In the genomic region with DNA sequence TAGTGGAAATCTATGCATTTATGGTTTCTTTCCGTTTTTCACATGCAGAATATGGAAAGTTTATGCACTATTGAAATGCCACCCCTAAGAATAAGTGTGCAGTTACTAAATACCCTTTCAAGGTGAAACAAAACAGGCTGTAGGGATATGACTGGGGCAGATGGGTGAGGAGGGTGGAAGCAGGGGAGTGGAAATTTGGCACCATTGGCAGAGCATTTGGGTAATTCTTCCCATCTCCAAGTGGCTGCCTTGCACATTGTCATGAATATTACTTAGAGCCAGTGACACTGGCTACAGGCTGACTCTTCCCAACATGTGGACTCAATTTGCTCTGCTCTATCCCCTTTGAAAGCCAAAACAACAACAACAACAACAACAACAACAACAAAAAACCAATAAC, we compare ENCODE assay signal across 27 mouse cellular contexts.
DNase-seq lines count a peak whose midpoint lies in the region; ATAC-seq and TF ChIP-seq lines count a peak whose summit lies in the region.
"Had no signal": no experiment of that assay in that cellular context is flagged by ENCODE, and none has a peak within 500 bp of the region (broad histone marks: within the 10 kb centered on the region; RNA-seq: fewer than 3 reads in every experiment).

No protein-coding gene starts in this region.

- no peak overlapping the region for H3K4me2 ChIP-seq in heart, embryonic 11.5 days
- H3K4me2 ChIP-seq in limb, embryonic 14.5 days (replicated peaks; ENCODE audit: low read depth, low read length, severe bottlenecking) = no peak overlapping the region
- H3K4me2 ChIP-seq: hindbrain, embryonic 12.5 days; liver, embryonic 13.5 days; midbrain, embryonic 13.5 days; stomach, embryonic 15.5 days had no signal

- H3K27me3 ChIP-seq in heart, embryonic 10.5 days (ENCODE audit: insufficient read depth, poor library complexity, severe bottlenecking) = no peaks in the 10 kb centered on the region
- H3K27me3 ChIP-seq in heart, embryonic 11.5 days (ENCODE audit: control insufficient read depth, insufficient read depth, low read length) = 0 out of 2 replicates have a peak, but pooled peaks cover under 1% of the 10 kb centered on the region
- no peaks in the 10 kb centered on the region for H3K27me3 ChIP-seq in limb, embryonic 14.5 days (ENCODE audit: control insufficient read depth, insufficient read depth, low read length)
- H3K27me3 ChIP-seq: CH12.LX; hindbrain, embryonic 12.5 days; liver, embryonic 13.5 days; megakaryocyte, embryonic 14.5 days; midbrain, embryonic 13.5 days; stomach, embryonic 15.5 days had no signal

- no peaks in the 10 kb centered on the region for H3K9me3 ChIP-seq in heart, embryonic 10.5 days
- H3K9me3 ChIP-seq in heart, embryonic 11.5 days (replicated peaks; ENCODE audit: control insufficient read depth, low read length) = no peaks in the 10 kb centered on the region
- H3K9me3 ChIP-seq in limb, embryonic 14.5 days (ENCODE audit: control insufficient read depth, low read length) = no peaks in the 10 kb centered on the region
- H3K9me3 ChIP-seq: hindbrain, embryonic 12.5 days; liver, embryonic 13.5 days; megakaryocyte, embryonic 14.5 days; midbrain, embryonic 13.5 days; stomach, embryonic 15.5 days had no signal

- no peak overlapping the region for H3K27ac ChIP-seq in heart, embryonic 10.5 days
- no peak overlapping the region for H3K27ac ChIP-seq in heart, embryonic 11.5 days (ENCODE audit: low read depth, low read length)
- H3K27ac ChIP-seq in limb, embryonic 14.5 days (replicated peaks; ENCODE audit: low read depth, low read length) = 0 out of 2 replicates have a peak overlapping the region, but pooled peaks have one; percentile 15
- H3K27ac ChIP-seq: hindbrain, embryonic 12.5 days; left cerebral cortex, adult 2 months; liver, embryonic 13.5 days; midbrain, embryonic 13.5 days; stomach, embryonic 15.5 days had no signal

- WGBS in heart, embryonic 10.5 days = 78% methylated on average over 1 of the region's 1 CpGs
- WGBS in heart, embryonic 11.5 days (ENCODE audit: insufficient replicate concordance) = 73% methylated on average over 1 of the region's 1 CpGs
- 32% methylated on average over 1 of the region's 1 CpGs for WGBS in limb, embryonic 14.5 days

- peak; percentile 48 to 58 for DNase-seq in cerebellum, postnatal 10 days
- DNase-seq in heart, embryonic 10.5 days (ENCODE audit: low spot score) = peak; percentile 27
- DNase-seq in brain, embryonic 14.5 days (ENCODE audit: low read depth) = peak; percentile 69
- no peak for DNase-seq in limb, embryonic 14.5 days (ENCODE audit: low spot score)
- no peak for DNase-seq in left cerebral cortex, postnatal 36 days (ENCODE audit: low spot score in 2 of 2)
- DNase-seq: adrenal gland, adult 8-10 months; cerebellum, adult 11 months; cerebellum, adult 9-11 months; gastrocnemius, postnatal 10 days; heart, postnatal 36 days; kidney, adult 9 months; kidney, postnatal 10 days; layer of hippocampus, adult 9-11 months; liver, embryonic 13.5 days; lung, adult 18-20 months; lung, postnatal 4 days had no signal

- no peak for TF ChIP-seq POLR2A in brain, embryonic 14.5 days (IDR thresholded peaks at IDR 0.05; ENCODE audit: borderline replicate concordance, extremely low read depth, insufficient read depth, insufficient read length, poor library complexity, severe bottlenecking)
- no peak for TF ChIP-seq POLR2A in limb, embryonic 14.5 days (IDR thresholded peaks at IDR 0.05; ENCODE audit: borderline replicate concordance, extremely low read depth, insufficient read depth, insufficient read length)

- no peaks in the 10 kb centered on the region for H3K36me3 ChIP-seq in heart, embryonic 10.5 days
- no peaks in the 10 kb centered on the region for H3K36me3 ChIP-seq in heart, embryonic 11.5 days (ENCODE audit: control insufficient read depth, insufficient read depth, low read length)
- no peaks in the 10 kb centered on the region for H3K36me3 ChIP-seq in limb, embryonic 14.5 days (ENCODE audit: control insufficient read depth, insufficient read depth, low read length)
- H3K36me3 ChIP-seq: hindbrain, embryonic 12.5 days; liver, embryonic 13.5 days; midbrain, embryonic 13.5 days; stomach, embryonic 15.5 days had no signal

- H3K4me1 ChIP-seq in heart, embryonic 10.5 days = peaks cover 12% of the 10 kb centered on the region; the same call in 1 of the 2 replicates
- H3K4me1 ChIP-seq in heart, embryonic 11.5 days (ENCODE audit: control insufficient read depth, insufficient read depth, low read length) = peaks cover 6% of the 10 kb centered on the region; the same call in 1 of the 2 replicates
- peaks cover 62% of the 10 kb centered on the region for H3K4me1 ChIP-seq in limb, embryonic 14.5 days (ENCODE audit: control insufficient read depth, insufficient read depth, low read length)
- H3K4me1 ChIP-seq: liver, embryonic 13.5 days; megakaryocyte, embryonic 14.5 days had no signal

- ATAC-seq in cerebellum, adult (ENCODE audit: insufficient number of reproducible peaks, low FRiP score, low TSS enrichment) = no peak
- no peak for ATAC-seq in heart, embryonic 11.5 days (replicated peaks; ENCODE audit: insufficient number of reproducible peaks, low FRiP score, low TSS enrichment)
- ATAC-seq in limb, embryonic 14.5 days (ENCODE audit: low FRiP score, low read depth) = no peak
- ATAC-seq: activated CD4-positive, CD25-positive, alpha-beta regulatory T cell, adult 4 months; intestine, postnatal 0 days; lung, postnatal 0 days; midbrain, embryonic 13.5 days had no signal

- H3K9ac ChIP-seq in heart, embryonic 11.5 days (ENCODE audit: low read depth, low read length) = no peak overlapping the region
- no peak overlapping the region for H3K9ac ChIP-seq in limb, embryonic 14.5 days (ENCODE audit: low read depth, low read length, severe bottlenecking)
- H3K9ac ChIP-seq: hindbrain, embryonic 12.5 days; liver, embryonic 13.5 days; midbrain, embryonic 13.5 days; stomach, embryonic 15.5 days had no signal

- no peak for TF ChIP-seq CTCF in brain, embryonic 14.5 days (IDR thresholded peaks at IDR 0.05; ENCODE audit: borderline replicate concordance, extremely low read depth, insufficient read depth, insufficient read length)

- no peak overlapping the region for H3K4me3 ChIP-seq in heart, embryonic 10.5 days
- H3K4me3 ChIP-seq in heart, embryonic 11.5 days (ENCODE audit: low read depth, low read length) = no peak overlapping the region
- H3K4me3 ChIP-seq in limb, embryonic 14.5 days (replicated peaks; ENCODE audit: low read length) = no peak overlapping the region
- H3K4me3 ChIP-seq: hindbrain, embryonic 12.5 days; left cerebral cortex, adult 2 months; liver, embryonic 13.5 days; megakaryocyte, embryonic 14.5 days; midbrain, embryonic 13.5 days; stomach, embryonic 15.5 days had no signal

- intact Hi-C loops in left cerebral cortex, postnatal 36 days (cut with DNase I) = no loop called here

Comparison
In these comparisons a context has a peak if more than half of its experiments do, and no peak if none do; other contexts are left out.
1. DNase-seq: peak in cerebellum, postnatal 10 days (2 of 2), heart, embryonic 10.5 days (single experiment) and brain, embryonic 14.5 days (single experiment); none in limb, embryonic 14.5 days (single experiment) and left cerebral cortex, postnatal 36 days (0 of 2).